Mouse (Mus musculus): Measurements from ENCODE around the gene Jup. TPM values are rescaled to one million over a fixed set of nuclear protein-coding genes. Genes with fewer than 3 reads are reported as not detected.
"Not testable (repeated sequence)": the region's sequence is repeated elsewhere in the genome, so short reads cannot be mapped to it uniquely, and the experiment has no call there.

The Jup gene
- polyA plus RNA-seq, 1 experiment from 2014 or later = 140 TPM

DNA sequence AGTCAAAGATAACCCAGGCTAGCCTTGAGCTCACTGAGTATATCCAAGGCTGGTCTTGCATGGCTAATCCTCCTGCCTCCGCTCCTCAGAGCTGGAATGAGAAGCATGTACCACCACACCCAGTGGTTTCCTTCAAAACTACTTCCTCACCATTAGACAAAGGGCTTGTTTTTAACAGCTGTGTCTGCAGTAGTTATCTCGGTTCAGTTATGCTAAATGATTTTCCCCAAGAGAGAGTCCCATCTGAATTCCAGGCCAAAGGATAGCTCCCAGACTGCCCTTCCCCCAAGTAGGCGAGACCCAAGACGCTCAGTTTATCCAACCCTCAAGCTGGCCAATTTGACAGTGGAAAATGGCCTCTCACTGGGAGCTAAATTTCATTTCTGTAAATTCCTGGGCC is 21.6 kb downstream of the Jup start:
- 64% methylated on average over 4 of the region's 4 CpGs for WGBS
- Histone ChIP-seq H3K9me3 (replicated peaks; ENCODE audit: control insufficient read depth, low read length) (no peaks in the 10 kb centered on the region), H3K27ac (ENCODE audit: low read length) (no peak overlapping the region), H3K4me2 (ENCODE audit: low read depth, low read length) (no peak overlapping the region), H3K4me3 (ENCODE audit: low read length) (no peak overlapping the region), H3K4me1 (ENCODE audit: control insufficient read depth, insufficient read depth, low read length) (no peaks in the 10 kb centered on the region), H3K9ac (ENCODE audit: low read length) (no peak overlapping the region), H3K36me3 (ENCODE audit: control insufficient read depth, insufficient read depth) (peaks cover 81% of the 10 kb centered on the region), H3K27me3 (ENCODE audit: control insufficient read depth, insufficient read depth, low read length) (no peaks in the 10 kb centered on the region)
- no peak for ATAC-seq (replicated peaks; ENCODE audit: extremely low read depth, insufficient read depth, low FRiP score)

- no peak for ATAC-seq (replicated peaks; ENCODE audit: extremely low read depth, insufficient read depth, low FRiP score)
- H3K4me1 ChIP-seq (ENCODE audit: control insufficient read depth, insufficient read depth, low read length) = no peaks in the 10 kb centered on the region
- no peaks in the 10 kb centered on the region for H3K27me3 ChIP-seq (ENCODE audit: control insufficient read depth, insufficient read depth, low read length)
- peaks cover 81% of the 10 kb centered on the region for H3K36me3 ChIP-seq (ENCODE audit: control insufficient read depth, insufficient read depth)
- no peak overlapping the region for H3K4me2 ChIP-seq (ENCODE audit: low read depth, low read length)
- H3K9me3 ChIP-seq (replicated peaks; ENCODE audit: control insufficient read depth, low read length) = no peaks in the 10 kb centered on the region
- H3K27ac ChIP-seq (ENCODE audit: low read length) = no peak overlapping the region
- H3K9ac ChIP-seq (ENCODE audit: low read length) = no peak overlapping the region
- no peak overlapping the region for H3K4me3 ChIP-seq (ENCODE audit: low read length)
- WGBS = 89% methylated on average over 9 of the region's 9 CpGs
These were observed 22.4 kb downstream of the Jup start for GRCm38 (mm10) chr11:100375127-100375526.

- Histone ChIP-seq H3K27ac (ENCODE audit: low read length) (no peak overlapping the region), H3K36me3 (ENCODE audit: control insufficient read depth, insufficient read depth) (peaks cover 67% of the 10 kb centered on the region), H3K27me3 (ENCODE audit: control insufficient read depth, insufficient read depth, low read length) (no peaks in the 10 kb centered on the region), H3K9ac (ENCODE audit: low read length) (no peak overlapping the region), H3K4me1 (ENCODE audit: control insufficient read depth, insufficient read depth, low read length) (0 out of 2 replicates have a peak, but pooled peaks cover 3% of the 10 kb centered on the region), H3K4me3 (ENCODE audit: low read length) (no peak overlapping the region), H3K9me3 (replicated peaks; ENCODE audit: control insufficient read depth, low read length) (no peaks in the 10 kb centered on the region), H3K4me2 (ENCODE audit: low read depth, low read length) (no peak overlapping the region)
- no peak for ATAC-seq (replicated peaks; ENCODE audit: extremely low read depth, insufficient read depth, low FRiP score)
- WGBS = 88% methylated on average over 8 of the region's 8 CpGs
These were observed 25.5 kb downstream of the Jup start for GRCm38 (mm10) chr11:100371981-100372558.

DNA sequence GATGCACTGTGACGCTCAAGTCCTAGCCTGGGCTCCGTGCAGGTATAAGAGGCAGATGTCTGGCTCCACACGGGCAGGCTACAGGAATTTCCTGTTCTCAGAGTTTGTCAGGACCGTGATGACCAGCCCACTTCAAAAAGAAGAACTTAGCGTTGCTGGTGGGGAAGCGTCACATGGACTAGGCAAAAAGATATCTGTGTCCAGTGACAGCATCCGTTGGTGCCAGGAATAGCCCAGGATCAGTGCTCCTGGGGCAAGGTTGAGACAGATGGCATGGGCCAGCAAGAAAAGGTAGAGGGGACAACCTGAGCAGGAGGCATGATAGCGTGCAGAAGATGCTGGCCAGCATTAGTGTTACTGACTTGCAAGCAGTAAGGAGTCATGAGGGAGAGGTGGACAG is 27.7 kb downstream of the Jup start:
- peak overlapping the region; percentile 4; the same call in 1 of the 2 replicates for H3K27ac ChIP-seq (ENCODE audit: low read length)
- no peak overlapping the region for H3K4me3 ChIP-seq (ENCODE audit: low read length)
- no peaks in the 10 kb centered on the region for H3K27me3 ChIP-seq (ENCODE audit: control insufficient read depth, insufficient read depth, low read length)
- no peak for ATAC-seq (replicated peaks; ENCODE audit: extremely low read depth, insufficient read depth, low FRiP score)
- H3K4me2 ChIP-seq (ENCODE audit: low read depth, low read length) = no peak overlapping the region
- H3K9ac ChIP-seq (ENCODE audit: low read length) = no peak overlapping the region
- 46% methylated on average over 8 of the region's 8 CpGs for WGBS
- no peaks in the 10 kb centered on the region for H3K9me3 ChIP-seq (replicated peaks; ENCODE audit: control insufficient read depth, low read length)
- peaks cover 48% of the 10 kb centered on the region for H3K36me3 ChIP-seq (ENCODE audit: control insufficient read depth, insufficient read depth)
- H3K4me1 ChIP-seq (ENCODE audit: control insufficient read depth, insufficient read depth, low read length) = 0 out of 2 replicates have a peak, but pooled peaks cover 3% of the 10 kb centered on the region

DNA sequence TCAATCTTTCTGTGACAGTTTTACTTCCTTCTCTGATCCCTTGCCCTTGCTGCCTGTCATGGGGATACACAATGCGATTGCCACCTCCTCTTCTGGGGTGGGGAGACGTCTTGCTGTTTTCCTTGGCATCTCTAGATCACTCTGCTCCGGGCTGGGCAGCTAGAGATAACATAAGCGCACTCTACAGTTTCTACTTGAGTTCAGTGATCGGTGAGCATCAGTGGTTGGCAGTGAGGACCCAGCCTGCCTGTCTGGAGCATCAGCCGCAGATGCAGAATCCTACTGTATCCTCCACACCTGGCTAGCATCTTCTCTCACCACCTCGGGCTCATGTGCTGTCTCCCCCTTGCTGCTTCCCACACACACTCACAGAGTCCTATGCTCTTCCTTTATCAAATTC is 28.4 kb downstream of the Jup start:
- Histone ChIP-seq H3K4me2 (ENCODE audit: low read depth, low read length) (no peak overlapping the region), H3K27me3 (ENCODE audit: control insufficient read depth, insufficient read depth, low read length) (no peaks in the 10 kb centered on the region), H3K9me3 (replicated peaks; ENCODE audit: control insufficient read depth, low read length) (no peaks in the 10 kb centered on the region), H3K4me3 (ENCODE audit: low read length) (no peak overlapping the region), H3K4me1 (ENCODE audit: control insufficient read depth, insufficient read depth, low read length) (0 out of 2 replicates have a peak, but pooled peaks cover 3% of the 10 kb centered on the region), H3K9ac (ENCODE audit: low read length) (no peak overlapping the region), H3K27ac (ENCODE audit: low read length) (no peak overlapping the region), H3K36me3 (ENCODE audit: control insufficient read depth, insufficient read depth) (peaks cover 45% of the 10 kb centered on the region)
- no peak for ATAC-seq (replicated peaks; ENCODE audit: extremely low read depth, insufficient read depth, low FRiP score)
- 55% methylated on average over 7 of the region's 7 CpGs for WGBS

GRCm38 (mm10) chr11:100362979-100363562 is 34.5 kb downstream of the Jup start:
- Histone ChIP-seq H3K27me3 (ENCODE audit: control insufficient read depth, insufficient read depth, low read length) (peaks cover 13% of the 10 kb centered on the region), H3K9me3 (replicated peaks; ENCODE audit: control insufficient read depth, low read length) (no peaks in the 10 kb centered on the region), H3K4me3 (ENCODE audit: low read length) (no peak overlapping the region), H3K27ac (ENCODE audit: low read length) (no peak overlapping the region), H3K36me3 (ENCODE audit: control insufficient read depth, insufficient read depth) (0 out of 2 replicates have a peak, but pooled peaks cover 3% of the 10 kb centered on the region), H3K4me2 (ENCODE audit: low read depth, low read length) (no peak overlapping the region), H3K4me1 (ENCODE audit: control insufficient read depth, insufficient read depth, low read length) (no peaks in the 10 kb centered on the region), H3K9ac (ENCODE audit: low read length) (no peak overlapping the region)
- ATAC-seq (replicated peaks; ENCODE audit: extremely low read depth, insufficient read depth, low FRiP score) = 0 out of 2 replicates have a peak, but pooled peaks have one; percentile 26
- 22% methylated on average over 12 of the region's 12 CpGs for WGBS

DNA sequence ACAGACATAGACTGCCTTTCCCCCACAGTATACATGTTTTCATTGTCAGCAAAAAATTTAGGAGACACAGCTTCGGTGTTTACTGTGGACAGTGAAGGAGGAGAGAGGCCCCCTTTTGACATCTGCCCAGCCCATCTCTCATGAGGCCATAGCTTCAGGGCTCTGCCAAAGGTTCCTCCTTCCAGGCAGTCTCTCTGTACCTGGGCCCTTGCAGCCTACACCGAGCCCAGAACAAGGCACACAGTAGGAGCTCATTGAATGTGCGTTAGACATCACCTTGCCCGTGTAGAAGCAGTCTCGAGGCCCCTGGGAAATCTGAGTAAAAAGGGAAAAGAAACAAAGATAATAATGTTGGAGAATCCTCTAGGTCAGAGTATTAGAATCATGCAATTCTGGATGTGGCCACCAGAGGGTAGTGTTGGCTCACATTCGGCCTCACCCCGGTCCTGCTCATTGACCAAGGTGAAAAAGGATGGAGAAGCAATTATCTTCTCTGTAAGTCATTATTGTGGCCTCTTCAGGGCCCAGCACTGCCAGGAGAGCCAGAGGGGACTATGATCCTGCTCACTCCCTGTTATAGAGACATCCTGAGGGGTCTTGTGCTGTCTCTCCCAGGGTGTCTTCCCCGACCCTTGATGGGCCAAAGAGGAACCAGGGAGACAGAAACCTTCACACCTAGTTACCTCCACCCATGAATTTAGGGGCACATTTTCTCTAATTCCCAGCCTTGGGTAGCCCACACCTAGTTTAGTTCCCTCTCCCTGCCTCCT is 35.2 kb downstream of the Jup start:
- Histone ChIP-seq H3K9ac (ENCODE audit: low read length) (no peak overlapping the region), H3K4me2 (ENCODE audit: low read depth, low read length) (no peak overlapping the region), H3K4me1 (ENCODE audit: control insufficient read depth, insufficient read depth, low read length) (no peaks in the 10 kb centered on the region), H3K9me3 (replicated peaks; ENCODE audit: control insufficient read depth, low read length) (no peaks in the 10 kb centered on the region), H3K27me3 (ENCODE audit: control insufficient read depth, insufficient read depth, low read length) (peaks cover 16% of the 10 kb centered on the region), H3K27ac (ENCODE audit: low read length) (no peak overlapping the region), H3K36me3 (ENCODE audit: control insufficient read depth, insufficient read depth) (no peaks in the 10 kb centered on the region), H3K4me3 (ENCODE audit: low read length) (no peak overlapping the region)
- ATAC-seq (replicated peaks; ENCODE audit: extremely low read depth, insufficient read depth, low FRiP score) = peak; percentile 28; the same call in 1 of the 2 replicates
- 11% methylated on average over 8 of the region's 8 CpGs for WGBS

DNA sequence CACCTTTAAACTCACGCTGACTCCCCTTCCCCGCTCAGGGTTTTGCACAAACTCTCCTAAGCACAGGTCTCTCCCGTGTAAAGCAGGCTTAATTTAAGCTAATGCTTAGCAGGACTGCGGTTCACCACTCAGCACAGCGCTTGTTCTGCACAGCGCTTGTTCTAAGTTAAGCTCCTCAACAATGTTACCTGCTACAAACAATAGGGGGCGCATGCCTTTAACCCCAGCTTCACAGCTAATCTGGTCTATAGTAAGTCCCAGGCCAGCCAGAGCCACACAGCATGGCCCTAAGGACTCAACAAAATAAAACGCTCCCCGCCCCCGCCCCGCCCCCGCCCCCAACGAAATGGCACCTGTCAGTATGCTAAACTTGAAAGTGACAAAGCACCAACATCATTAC is 36.5 kb downstream of the Jup start:
- not testable (repeated sequence) for H3K4me3 ChIP-seq (ENCODE audit: low read length); H3K27ac ChIP-seq (ENCODE audit: low read length); H3K9ac ChIP-seq (ENCODE audit: low read length); H3K4me1 ChIP-seq (ENCODE audit: control insufficient read depth, insufficient read depth, low read length); H3K9me3 ChIP-seq (replicated peaks; ENCODE audit: control insufficient read depth, low read length); ATAC-seq (replicated peaks; ENCODE audit: extremely low read depth, insufficient read depth, low FRiP score); H3K36me3 ChIP-seq (ENCODE audit: control insufficient read depth, insufficient read depth); H3K4me2 ChIP-seq (ENCODE audit: low read depth, low read length)
- WGBS = no CpG with 5 or more reads among the region's 13 CpGs
- peaks cover 22% of the 10 kb centered on the region for H3K27me3 ChIP-seq (ENCODE audit: control insufficient read depth, insufficient read depth, low read length)

- no peak for ATAC-seq (replicated peaks; ENCODE audit: extremely low read depth, insufficient read depth, low FRiP score)
- peaks cover 10% of the 10 kb centered on the region; the same call in 1 of the 2 replicates for H3K4me1 ChIP-seq (ENCODE audit: control insufficient read depth, insufficient read depth, low read length)
- WGBS = 68% methylated on average over 6 of the region's 6 CpGs
- peaks cover 27% of the 10 kb centered on the region for H3K27me3 ChIP-seq (ENCODE audit: control insufficient read depth, insufficient read depth, low read length)
- no peaks in the 10 kb centered on the region for H3K9me3 ChIP-seq (replicated peaks; ENCODE audit: control insufficient read depth, low read length)
- H3K4me3 ChIP-seq (ENCODE audit: low read length) = no peak overlapping the region
- no peak overlapping the region for H3K4me2 ChIP-seq (ENCODE audit: low read depth, low read length)
- no peaks in the 10 kb centered on the region for H3K36me3 ChIP-seq (ENCODE audit: control insufficient read depth, insufficient read depth)
- no peak overlapping the region for H3K9ac ChIP-seq (ENCODE audit: low read length)
- H3K27ac ChIP-seq (ENCODE audit: low read length) = no peak overlapping the region
These were observed 37.4 kb downstream of the Jup start for GRCm38 (mm10) chr11:100360175-100360574.

Data from heart, embryonic 16.5 days (tissue).